Mouse (Mus musculus) lung, embryonic 14.5 days (tissue): ENCODE results near the gene Lmnb2. TPM values are rescaled to one million over a fixed set of nuclear protein-coding genes. Genes with fewer than 3 reads are reported as not detected.

ENCODE experiments used
- ATAC-seq: fragments of 200-750 bp; cut with Nextera tagmentation; 2 replicates; pipeline ENCODE4 v1.8.0; 2017; ENCODE audit warnings: mild to moderate bottlenecking, moderate TSS enrichment, moderate library complexity; ENCODE audit not compliant: insufficient read depth
- DNase-seq: peaks from one replicate; pipeline ENCODE4 v3.0.0-alpha.2; 2015
- H3K27ac ChIP-seq: fragments of 300-500 bp; sonication (generic); 2 replicates; pipeline ENCODE4 v1.5.1; 2014; ENCODE audit warnings: low read depth, mild to moderate bottlenecking, moderate library complexity
- H3K27me3 ChIP-seq: fragments of 300-500 bp; sonication (generic); 2 replicates; pipeline ENCODE4 v1.6.1; 2014; ENCODE audit warnings: low read length, control low read depth; ENCODE audit not compliant: insufficient read depth
- H3K36me3 ChIP-seq: fragments of 300-500 bp; sonication (generic); 2 replicates; pipeline ENCODE4 v1.6.1; 2014; ENCODE audit warnings: control low read depth; ENCODE audit not compliant: insufficient read depth
- H3K4me1 ChIP-seq: fragments of 300-500 bp; sonication (generic); 2 replicates; pipeline ENCODE4 v1.6.1; 2014; ENCODE audit warnings: antibody characterized with exemption, control low read depth; ENCODE audit not compliant: insufficient read depth
- H3K4me2 ChIP-seq: fragments of 300-500 bp; sonication (generic); 2 replicates; pipeline ENCODE4 v1.6.1; 2014; ENCODE audit warnings: mild to moderate bottlenecking
- H3K4me3 ChIP-seq: fragments of 300-500 bp; sonication (generic); 2 replicates; pipeline ENCODE4 v1.5.1; 2014; ENCODE audit warnings: low read depth, low read length
- H3K9ac ChIP-seq: fragments of 300-500 bp; sonication (generic); 2 replicates; pipeline ENCODE4 v1.6.1; 2014
- H3K9me3 ChIP-seq: fragments of 300-500 bp; sonication (generic); 2 replicates; pipeline ENCODE4 v1.6.1; 2016; ENCODE audit warnings: low read depth, low read length, control low read depth
- CTCF ChIP-seq: IDR thresholded peaks from 2 replicates; pipeline ENCODE4 v1.5.1; 2016; ENCODE audit warnings: antibody characterized with exemption, low read depth
- WGBS: fragments of 180-500 bp; shearing (Covaris S2); extraction: QIAGEN DNeasy Blood & Tissue Kit; methylation state at CpG from one replicate; pipeline ENCODE4 v1.1.7; 2014; 5-methylcytosine and 5-hydroxymethylcytosine counted together
- polyA plus RNA-seq: library from polyadenylated mRNA; unstranded; fragments of >200 nt; fragmentation: Nextera tagmentation; extraction: Ambion mirVana; gene quantifications from 2 replicates; pipeline ENCODE4 v1.2.1, GENCODE M21; 2014

Gene Lmnb2
- polyA plus RNA-seq, 1 experiment from 2014 or later: 24.4 TPM

GRCm38 (mm10) chr10:80938831-80939550, 20.9 kb upstream of the Lmnb2 start:
- peak overlapping the region; percentile 82 for H3K4me2 ChIP-seq
- no peak overlapping the region for H3K9ac ChIP-seq
- no peaks in the 10 kb centered on the region for H3K36me3 ChIP-seq
- 11% methylated on average over 15 of the region's 15 CpGs for WGBS
- peaks cover 43% of the 10 kb centered on the region for H3K4me1 ChIP-seq
- TF ChIP-seq CTCF: no peak
- H3K9me3 ChIP-seq: no peaks in the 10 kb centered on the region
- H3K27me3 ChIP-seq: peaks cover 13% of the 10 kb centered on the region
- H3K4me3 ChIP-seq: peak overlapping the region; percentile 38
- peak; percentile 15; the same call in 1 of the 2 replicates for ATAC-seq
- peak overlapping the region; percentile 79; the same call in 1 of the 2 replicates for H3K27ac ChIP-seq
- peak; percentile 57 for DNase-seq

GRCm38 (mm10) chr10:80937646-80938045, 19.6 kb upstream of the Lmnb2 start:
- H3K9me3 ChIP-seq: no peaks in the 10 kb centered on the region
- ATAC-seq (no peak), DNase-seq (peak; percentile 67)
- peak overlapping the region; percentile 79; the same call in 1 of the 2 replicates for H3K27ac ChIP-seq
- H3K4me3 ChIP-seq: no peak overlapping the region
- H3K27me3 ChIP-seq: peaks cover 26% of the 10 kb centered on the region
- WGBS: 26% methylated on average over 8 of the region's 8 CpGs
- no peak overlapping the region; the same call in 1 of the 2 replicates for H3K4me2 ChIP-seq
- H3K4me1 ChIP-seq: peaks cover 54% of the 10 kb centered on the region
- no peak for TF ChIP-seq CTCF
- H3K9ac ChIP-seq: no peak overlapping the region
- no peaks in the 10 kb centered on the region for H3K36me3 ChIP-seq

- Histone ChIP-seq H3K9ac (no peak overlapping the region), H3K4me2 (peak overlapping the region; percentile 73), H3K4me3 (peak overlapping the region; percentile 37), H3K27me3 (peaks cover 34% of the 10 kb centered on the region), H3K4me1 (peaks cover 61% of the 10 kb centered on the region), H3K9me3 (no peaks in the 10 kb centered on the region), H3K36me3 (no peaks in the 10 kb centered on the region), H3K27ac (peak overlapping the region; percentile 77; the same call in 1 of the 2 replicates)
- no peak for DNase-seq
- WGBS: 16% methylated on average over 6 of the region's 6 CpGs
- TF ChIP-seq CTCF: no peak
- no peak for ATAC-seq
Measured at GRCm38 (mm10) chr10:80936810-80937164, 18.7 kb upstream of the Lmnb2 start.

DNA sequence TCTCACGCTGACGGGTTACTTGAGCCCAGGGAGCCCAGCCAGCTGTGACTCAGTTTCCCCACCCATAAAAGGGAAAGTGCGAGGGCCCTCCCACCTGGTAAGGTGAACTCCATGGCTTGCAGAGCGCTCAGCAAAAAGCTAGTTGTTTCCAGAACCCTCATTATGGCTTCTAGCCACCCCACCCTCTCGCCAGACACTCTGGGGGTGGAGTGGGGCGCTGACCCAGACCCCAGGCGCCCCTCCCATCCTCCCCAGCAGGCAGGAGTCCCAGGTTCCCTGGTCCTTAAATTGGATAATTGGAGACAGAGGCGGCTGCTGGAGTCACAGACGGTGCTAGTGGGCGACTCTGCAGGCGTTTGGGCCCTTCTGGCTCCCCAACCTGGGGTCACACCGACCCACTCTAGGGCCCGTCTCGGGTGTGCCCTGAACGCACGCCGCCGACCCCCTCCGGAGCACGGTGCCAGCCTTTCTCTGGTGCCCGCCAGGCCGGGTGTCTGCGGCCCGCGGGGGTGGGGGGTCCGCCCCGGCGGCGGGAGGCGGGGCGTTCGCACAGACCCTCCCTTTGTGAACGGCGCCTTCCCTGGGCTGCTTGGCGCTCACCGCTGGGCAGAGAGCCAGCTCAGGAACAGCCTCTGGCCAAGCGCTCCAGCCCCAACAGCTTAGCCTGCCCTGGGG, 18.2 kb upstream of the Lmnb2 start:
- peak overlapping the region; percentile 37 for H3K4me3 ChIP-seq

DNA sequence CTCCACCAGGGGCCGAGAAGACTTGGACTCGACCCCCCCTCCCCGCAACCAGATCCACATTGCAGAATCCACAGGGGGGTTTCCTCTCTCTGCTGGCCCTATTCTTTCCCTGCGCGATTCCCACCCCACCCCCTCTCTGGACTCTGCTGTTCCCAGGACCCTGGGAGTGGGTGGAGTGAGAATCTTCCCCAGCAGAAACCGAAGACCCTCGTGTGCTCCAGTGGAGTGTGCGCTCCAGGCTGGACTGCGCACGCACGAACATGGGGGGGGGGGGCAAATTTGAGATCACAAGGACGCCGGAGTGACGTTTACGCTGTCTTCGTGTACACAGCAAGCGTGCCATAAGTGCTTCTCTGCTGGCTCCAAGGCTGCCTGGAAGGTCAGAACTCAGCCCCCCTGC, 17.7 kb upstream of the Lmnb2 start:
- DNase-seq (no peak), ATAC-seq (no peak)
- Histone ChIP-seq H3K36me3 (no peaks in the 10 kb centered on the region), H3K4me1 (peaks cover 67% of the 10 kb centered on the region), H3K27ac (peak overlapping the region; percentile 77; the same call in 1 of the 2 replicates), H3K9me3 (no peaks in the 10 kb centered on the region), H3K27me3 (peaks cover 44% of the 10 kb centered on the region), H3K4me2 (peak overlapping the region; percentile 73), H3K9ac (peak overlapping the region; percentile 46; the same call in 1 of the 2 replicates), H3K4me3 (peak overlapping the region; percentile 37)
- no peak for TF ChIP-seq CTCF
- WGBS: 6% methylated on average over 17 of the region's 17 CpGs

More for the DNA sequence above, 18.2 kb upstream of the Lmnb2 start:
- no peak for TF ChIP-seq CTCF
- H3K4me2 ChIP-seq: peak overlapping the region; percentile 73
- peaks cover 66% of the 10 kb centered on the region for H3K4me1 ChIP-seq
- ATAC-seq (peak; percentile 54; the same call in 1 of the 2 replicates), DNase-seq (peak; percentile 91)
- peaks cover 39% of the 10 kb centered on the region for H3K27me3 ChIP-seq
- H3K9me3 ChIP-seq: no peaks in the 10 kb centered on the region
- no peaks in the 10 kb centered on the region for H3K36me3 ChIP-seq
- H3K27ac ChIP-seq: peak overlapping the region; percentile 77; the same call in 1 of the 2 replicates
- 2% methylated on average over 37 of the region's 37 CpGs for WGBS
- H3K9ac ChIP-seq: peak overlapping the region; percentile 46

DNA sequence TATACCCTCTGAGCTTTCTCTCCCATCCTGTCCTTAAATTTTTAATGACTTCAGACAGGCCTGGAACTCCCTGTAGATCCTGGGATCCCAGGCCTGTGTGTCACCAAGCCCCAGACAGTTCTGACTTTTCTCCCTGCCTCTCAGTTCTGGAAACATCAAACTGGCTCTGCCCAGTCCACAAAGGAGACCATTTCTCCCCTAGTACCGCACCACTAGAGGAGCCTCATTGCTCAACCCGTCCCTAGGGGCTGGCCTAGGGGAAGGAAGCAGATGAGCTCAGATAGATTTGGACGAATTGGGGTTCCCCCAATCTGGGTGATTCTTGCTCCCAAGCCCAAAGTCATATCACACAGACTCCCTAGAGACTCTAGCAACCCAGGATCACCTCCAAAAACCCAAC, 17.2 kb upstream of the Lmnb2 start:
- no peak for ATAC-seq
- Histone ChIP-seq H3K27ac (0 out of 2 replicates have a peak overlapping the region, but pooled peaks have one; percentile 33), H3K36me3 (no peaks in the 10 kb centered on the region), H3K4me3 (no peak overlapping the region), H3K4me2 (peak overlapping the region; percentile 73), H3K9ac (no peak overlapping the region), H3K27me3 (peaks cover 49% of the 10 kb centered on the region), H3K4me1 (peaks cover 65% of the 10 kb centered on the region), H3K9me3 (no peaks in the 10 kb centered on the region)
- no peak for DNase-seq
- TF ChIP-seq CTCF: no peak
- WGBS: 18% methylated on average over 3 of the region's 3 CpGs
